ENCODE assay signal across 13 mouse cellular contexts in genomic region chr11:92135677-92136076, GRCm38 (mm10).
DNase-seq lines count a peak whose midpoint lies in the region; ATAC-seq lines count a peak whose summit lies in the region.
"Had no signal": no experiment of that assay in that cellular context is flagged by ENCODE, and none has a peak within 500 bp of the region (broad histone marks: within the 10 kb centered on the region; RNA-seq: fewer than 3 reads in every experiment).

No protein-coding gene starts in this region.

- H3K27me3 ChIP-seq in neural tube, embryonic 11.5 days (ENCODE audit: control insufficient read depth, insufficient read depth, low read length), result no peaks in the 10 kb centered on the region
- no peaks in the 10 kb centered on the region for H3K27me3 ChIP-seq in hindbrain, embryonic 13.5 days

- no peak overlapping the region for H3K9ac ChIP-seq in neural tube, embryonic 11.5 days (ENCODE audit: low read length)
- H3K9ac ChIP-seq in hindbrain, embryonic 13.5 days, result no peak overlapping the region

- H3K4me1 ChIP-seq in neural tube, embryonic 11.5 days (ENCODE audit: control insufficient read depth, insufficient read depth, low read length), result no peaks in the 10 kb centered on the region
- H3K4me1 ChIP-seq in hindbrain, embryonic 13.5 days (replicated peaks), result 0 out of 2 replicates have a peak, but pooled peaks cover 5% of the 10 kb centered on the region

- WGBS in neural tube, embryonic 11.5 days, result 29% methylated on average over 1 of the region's 1 CpGs
- 18% methylated on average over 1 of the region's 1 CpGs for WGBS in hindbrain, embryonic 13.5 days

- no peak overlapping the region for H3K4me2 ChIP-seq in neural tube, embryonic 11.5 days (ENCODE audit: low read depth)
- H3K4me2 ChIP-seq in hindbrain, embryonic 13.5 days, result no peak overlapping the region

- no peaks in the 10 kb centered on the region for H3K36me3 ChIP-seq in neural tube, embryonic 11.5 days (ENCODE audit: control insufficient read depth, insufficient read depth, low read length)
- no peaks in the 10 kb centered on the region for H3K36me3 ChIP-seq in hindbrain, embryonic 13.5 days

- peak; percentile 5 to 31 for DNase-seq in cerebellum, postnatal 14 days
- DNase-seq in cerebellum, adult 18-20 months, result no peak
- peak; percentile 19 for DNase-seq in neural tube, embryonic 11.5 days (ENCODE audit: low spot score)
- no peak for DNase-seq in neural tube, embryonic 10.5 days (ENCODE audit: extremely low spot score, low spot score)
- DNase-seq in heart, adult 8-10 months (ENCODE audit: low spot score), result no peak
- no peak for DNase-seq in adrenal gland, postnatal 4 days (ENCODE audit: low spot score in 2 of 2)
- DNase-seq: heart, adult 2 months; heart, postnatal 4 days; kidney, postnatal 25 days; lung, postnatal 10 days had no signal

- no peaks in the 10 kb centered on the region for H3K9me3 ChIP-seq in neural tube, embryonic 11.5 days (ENCODE audit: control insufficient read depth, low read length)
- H3K9me3 ChIP-seq in hindbrain, embryonic 13.5 days, result no peaks in the 10 kb centered on the region

- ATAC-seq in neural tube, embryonic 11.5 days (ENCODE audit: insufficient read depth, low FRiP score, low TSS enrichment), result peak; percentile 84
- peak; percentile 61 for ATAC-seq in hindbrain, embryonic 13.5 days (ENCODE audit: low FRiP score)
- no peak for ATAC-seq in erythroblast, adult 5-6 weeks (replicated peaks; ENCODE audit: low FRiP score, poor library complexity, severe bottlenecking)

- no peak overlapping the region for H3K4me3 ChIP-seq in neural tube, embryonic 11.5 days (ENCODE audit: low read depth, low read length)
- H3K4me3 ChIP-seq in hindbrain, embryonic 13.5 days, result no peak overlapping the region
- H3K4me3 ChIP-seq: heart, adult 2 months; myocyte had no signal

- H3K27ac ChIP-seq in neural tube, embryonic 11.5 days (ENCODE audit: low read depth, low read length), result no peak overlapping the region
- H3K27ac ChIP-seq in hindbrain, embryonic 13.5 days, result no peak overlapping the region
- H3K27ac ChIP-seq: heart, adult 2 months had no signal

Comparison
In these comparisons a context has a peak if more than half of its experiments do, and no peak if none do; other contexts are left out.
1. DNase-seq: peak in cerebellum, postnatal 14 days (2 of 2) and neural tube, embryonic 11.5 days (single experiment); none in cerebellum, adult 18-20 months (0 of 2), neural tube, embryonic 10.5 days (single experiment), heart, adult 8-10 months (single experiment) and adrenal gland, postnatal 4 days (0 of 2).